Mouse (Mus musculus): Measurements from ENCODE around the gene Jup. TPM values are rescaled to one million over a fixed set of nuclear protein-coding genes. Genes with fewer than 3 reads are reported as not detected.
"Not testable (repeated sequence)": the region's sequence is repeated elsewhere in the genome, so short reads cannot be mapped to it uniquely, and the experiment has no call there.

The Jup gene
- polyA plus RNA-seq, 1 experiment = 0.29 TPM

- H3K27me3 ChIP-seq (ENCODE audit: control insufficient read depth) = peaks cover 87% of the 10 kb centered on the region
- no peak for TF ChIP-seq GATA1 (IDR thresholded peaks at IDR 0.05; ENCODE audit: low read length)
- no peaks in the 10 kb centered on the region; the same call in 1 of the 2 replicates for H3K9me3 ChIP-seq (ENCODE audit: control insufficient read depth, low read length)
- no peak overlapping the region for H3K4me3 ChIP-seq (replicated peaks)
- no peaks in the 10 kb centered on the region for H3K36me3 ChIP-seq (ENCODE audit: control insufficient read depth)
- H3K4me1 ChIP-seq (ENCODE audit: control insufficient read depth) = peaks cover 12% of the 10 kb centered on the region
Observed at GRCm38 (mm10) chr11:100356819-100357211, 40.7 kb downstream of the Jup start.

- H3K27me3 ChIP-seq (ENCODE audit: control insufficient read depth) = peaks cover 91% of the 10 kb centered on the region
- H3K4me3 ChIP-seq (replicated peaks) = peak within 1 kb of the TSS; percentile 48
- peaks cover 12% of the 10 kb centered on the region for H3K4me1 ChIP-seq (ENCODE audit: control insufficient read depth)
- no peaks in the 10 kb centered on the region; the same call in 1 of the 2 replicates for H3K9me3 ChIP-seq (ENCODE audit: control insufficient read depth, low read length)
- no peak for TF ChIP-seq TAL1 (IDR thresholded peaks at IDR 0.05; ENCODE audit: low read length)
- no peak for TF ChIP-seq GATA1 (IDR thresholded peaks at IDR 0.05; ENCODE audit: low read length)
- H3K36me3 ChIP-seq (ENCODE audit: control insufficient read depth) = no peaks in the 10 kb centered on the region
Observed at GRCm38 (mm10) chr11:100355972-100356818, 41.4 kb downstream of the Jup start, which contains the start of gene Hap1. Gene Hap1, minus strand, starts transcription at chr11:100356128.

GRCm38 (mm10) chr11:100355151-100355951 is 42.2 kb downstream of the Jup start:
- peaks cover 88% of the 10 kb centered on the region for H3K27me3 ChIP-seq (ENCODE audit: control insufficient read depth)
- H3K4me3 ChIP-seq (replicated peaks) = peak overlapping the region; percentile 48
- TF ChIP-seq GATA1 (IDR thresholded peaks at IDR 0.05; ENCODE audit: low read length) (no peak), TAL1 (IDR thresholded peaks at IDR 0.05; ENCODE audit: low read length) (no peak)
- H3K36me3 ChIP-seq (ENCODE audit: control insufficient read depth) = no peaks in the 10 kb centered on the region
- peaks cover 12% of the 10 kb centered on the region for H3K4me1 ChIP-seq (ENCODE audit: control insufficient read depth)
- no peaks in the 10 kb centered on the region; the same call in 1 of the 2 replicates for H3K9me3 ChIP-seq (ENCODE audit: control insufficient read depth, low read length)

GRCm38 (mm10) chr11:100352076-100352857 is 45.3 kb downstream of the Jup start:
- Histone ChIP-seq H3K9me3 (ENCODE audit: control insufficient read depth, low read length) (no peaks in the 10 kb centered on the region; the same call in 1 of the 2 replicates), H3K4me1 (ENCODE audit: control insufficient read depth) (peaks cover 12% of the 10 kb centered on the region), H3K4me3 (replicated peaks) (no peak overlapping the region), H3K36me3 (ENCODE audit: control insufficient read depth) (no peaks in the 10 kb centered on the region), H3K27me3 (ENCODE audit: control insufficient read depth) (peaks cover 60% of the 10 kb centered on the region)
- TF ChIP-seq GATA1 (IDR thresholded peaks at IDR 0.05; ENCODE audit: low read length) = no peak
- no peak for TF ChIP-seq TAL1 (IDR thresholded peaks at IDR 0.05; ENCODE audit: low read length)

GRCm38 (mm10) chr11:100344269-100344668 is 53.3 kb downstream of the Jup start:
- H3K36me3 ChIP-seq (ENCODE audit: control insufficient read depth) = no peaks in the 10 kb centered on the region
- TF ChIP-seq TAL1 (IDR thresholded peaks at IDR 0.05; ENCODE audit: low read length) = no peak
- TF ChIP-seq GATA1 (IDR thresholded peaks at IDR 0.05; ENCODE audit: low read length) = no peak
- no peaks in the 10 kb centered on the region; the same call in 1 of the 2 replicates for H3K4me1 ChIP-seq (ENCODE audit: control insufficient read depth)
- no peak overlapping the region for H3K4me3 ChIP-seq (replicated peaks)
- H3K27me3 ChIP-seq (ENCODE audit: control insufficient read depth) = peaks cover 2% of the 10 kb centered on the region; the same call in 1 of the 2 replicates
- no peaks in the 10 kb centered on the region for H3K9me3 ChIP-seq (ENCODE audit: control insufficient read depth, low read length)

GRCm38 (mm10) chr11:100335731-100336130 is 61.8 kb downstream of the Jup start:
- Histone ChIP-seq H3K27me3 (ENCODE audit: control insufficient read depth) (peaks cover 2% of the 10 kb centered on the region; the same call in 1 of the 2 replicates), H3K4me3 (replicated peaks) (no peak overlapping the region), H3K9me3 (ENCODE audit: control insufficient read depth, low read length) (no peaks in the 10 kb centered on the region), H3K36me3 (ENCODE audit: control insufficient read depth) (no peaks in the 10 kb centered on the region), H3K4me1 (ENCODE audit: control insufficient read depth) (no peaks in the 10 kb centered on the region)
- TF ChIP-seq TAL1 (IDR thresholded peaks at IDR 0.05; ENCODE audit: low read length) (no peak), GATA1 (IDR thresholded peaks at IDR 0.05; ENCODE audit: low read length) (no peak)

- TF ChIP-seq GATA1 (IDR thresholded peaks at IDR 0.05; ENCODE audit: low read length) = no peak
- no peak for TF ChIP-seq TAL1 (IDR thresholded peaks at IDR 0.05; ENCODE audit: low read length)
- H3K27me3 ChIP-seq (ENCODE audit: control insufficient read depth) = peaks cover 5% of the 10 kb centered on the region; the same call in 1 of the 2 replicates
Observed at GRCm38 (mm10) chr11:100333944-100334457, 63.6 kb downstream of the Jup start, which contains the start of gene Gast. Gene Gast, plus strand, starts transcription at chr11:100334407.

GRCm38 (mm10) chr11:100332766-100333515 is 64.6 kb downstream of the Jup start:
- Histone ChIP-seq H3K4me1 (ENCODE audit: control insufficient read depth) (no peaks in the 10 kb centered on the region), H3K36me3 (ENCODE audit: control insufficient read depth) (no peaks in the 10 kb centered on the region), H3K27me3 (ENCODE audit: control insufficient read depth) (peaks cover 5% of the 10 kb centered on the region; the same call in 1 of the 2 replicates), H3K9me3 (ENCODE audit: control insufficient read depth, low read length) (no peaks in the 10 kb centered on the region), H3K4me3 (replicated peaks) (no peak overlapping the region)
- TF ChIP-seq GATA1 (IDR thresholded peaks at IDR 0.05; ENCODE audit: low read length) = no peak
- TF ChIP-seq TAL1 (IDR thresholded peaks at IDR 0.05; ENCODE audit: low read length) = no peak

More at GRCm38 (mm10) chr11:100333944-100334457, 63.6 kb downstream of the Jup start, which contains the start of gene Gast:
- Histone ChIP-seq H3K9me3 (ENCODE audit: control insufficient read depth, low read length) (no peaks in the 10 kb centered on the region), H3K4me1 (ENCODE audit: control insufficient read depth) (no peaks in the 10 kb centered on the region), H3K36me3 (ENCODE audit: control insufficient read depth) (no peaks in the 10 kb centered on the region), H3K4me3 (replicated peaks) (no peak within 1 kb of the TSS)

- not testable (repeated sequence) for H3K9me3 ChIP-seq (ENCODE audit: control insufficient read depth, low read length); H3K36me3 ChIP-seq (ENCODE audit: control insufficient read depth); H3K27me3 ChIP-seq (ENCODE audit: control insufficient read depth); H3K4me1 ChIP-seq (ENCODE audit: control insufficient read depth); H3K4me3 ChIP-seq (replicated peaks)
Observed at GRCm38 (mm10) chr11:100330816-100331375, 66.7 kb downstream of the Jup start.

All from erythroblast, embryonic 14.5 days (primary cell).